Mouse (Mus musculus) brain, embryonic 14.5 days (tissue): ENCODE results near the gene Il1rap.

ENCODE experiments used
- CTCF ChIP-seq: fragments of 200-500 bp; IDR thresholded peaks from 2 replicates; pipeline ENCODE4 v1.5.1; 2012; ENCODE audit warnings: inconsistent platforms, mild to moderate bottlenecking, moderate library complexity, borderline replicate concordance; ENCODE audit not compliant: insufficient read depth, insufficient read length; ENCODE audit errors: extremely low read depth
- POLR2A ChIP-seq: fragments of 200-500 bp; IDR thresholded peaks from 2 replicates; pipeline ENCODE4 v1.6.1; 2012; ENCODE audit warnings: mild to moderate bottlenecking, inconsistent platforms, borderline replicate concordance; ENCODE audit not compliant: poor library complexity, insufficient read depth, insufficient read length, severe bottlenecking; ENCODE audit errors: extremely low read depth

- TF ChIP-seq POLR2A (no peak), CTCF (no peak)
Observed at GRCm38 (mm10) chr16:26532287-26532686, 49.2 kb upstream of the Il1rap start.
